Mouse (Mus musculus) stomach, postnatal 0 days (tissue): ENCODE measurements around the gene Tmprss3.

Experiments
- CTCF ChIP-seq: IDR thresholded peaks from 2 replicates; pipeline ENCODE4 v1.5.1; 2016; ENCODE audit warnings: antibody characterized with exemption, low read depth, mild to moderate bottlenecking, moderate library complexity
- EP300 ChIP-seq: optimal IDR thresholded peaks from 2 replicates; pipeline ENCODE3; 2016; ENCODE audit warnings: antibody characterized with exemption

GRCm38 (mm10) chr17:31238234-31239020 is 39.6 kb upstream of the Tmprss3 start:
- TF ChIP-seq CTCF, result no peak
- TF ChIP-seq EP300, result no peak
